In the genomic region with DNA sequence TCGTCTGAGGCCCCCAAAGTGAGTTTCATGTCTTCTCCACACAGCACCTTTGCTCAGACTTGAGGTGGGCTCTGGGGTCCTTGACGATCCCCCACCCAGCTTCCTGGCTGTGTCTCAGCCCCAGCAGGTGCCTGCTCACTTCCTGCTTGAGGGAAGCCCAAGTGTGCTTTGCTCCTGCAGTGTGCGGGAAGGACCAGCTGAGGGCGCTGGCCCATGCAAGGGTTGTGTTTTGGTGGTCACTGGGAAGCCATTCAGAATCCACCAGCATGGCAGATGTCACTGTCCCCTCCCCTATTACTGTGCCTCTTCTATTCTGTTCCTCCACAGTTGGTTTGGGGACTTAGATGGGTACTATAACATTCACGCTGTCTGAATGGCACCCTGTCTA, we compare ENCODE assay signal across 8 mouse cellular contexts. TPM values are rescaled to one million over a fixed set of nuclear protein-coding genes. Genes with fewer than 3 reads are reported as not detected.
DNase-seq lines count a peak whose midpoint lies in the region; ATAC-seq and TF ChIP-seq lines count a peak whose summit lies in the region.
"Had no signal": no experiment of that assay in that cellular context is flagged by ENCODE, and none has a peak within 500 bp of the region (broad histone marks: within the 10 kb centered on the region; RNA-seq: fewer than 3 reads in every experiment).

No protein-coding gene starts in this region.

- no peaks in the 10 kb centered on the region for H3K9me3 ChIP-seq in stomach, postnatal 0 days (ENCODE audit: control insufficient read depth, low read length)
- H3K9me3 ChIP-seq: limb, embryonic 12.5 days had no signal

- DNase-seq in left cerebral cortex, adult 2 months (ENCODE audit: extremely low spot score in 1 of 2, low spot score in 2 of 2) = no peak
- DNase-seq in left cerebral cortex, postnatal 25 days (ENCODE audit: low spot score in 2 of 2) = no peak
- DNase-seq in NIH3T3 (ENCODE audit: low read depth) = peak; percentile 45
- peak; percentile 38 for DNase-seq in stomach, postnatal 0 days (ENCODE audit: low spot score)
- DNase-seq in gastrocnemius, postnatal 4 days (ENCODE audit: low spot score in 2 of 2) = no peak

- 52% methylated on average over 5 of the region's 5 CpGs for WGBS in stomach, postnatal 0 days

- intact Hi-C loops in left cerebral cortex, adult 2 months (cut with DNase I) = no loop called here
- intact Hi-C loops in left cerebral cortex, postnatal 25 days (cut with DNase I) = no loop called here

- H3K4me2 ChIP-seq in stomach, postnatal 0 days (replicated peaks; ENCODE audit: low read depth) = no peak overlapping the region
- H3K4me2 ChIP-seq: limb, embryonic 12.5 days had no signal

- no peak overlapping the region for H3K4me3 ChIP-seq in left cerebral cortex, adult 2 months
- no peak overlapping the region for H3K4me3 ChIP-seq in stomach, postnatal 0 days (ENCODE audit: low read depth, low read length)
- H3K4me3 ChIP-seq: limb, embryonic 12.5 days had no signal

- ATAC-seq in granulocyte monocyte progenitor cell, adult 5-6 weeks (replicated peaks; ENCODE audit: poor library complexity, severe bottlenecking) = peak; percentile 80
- 0 out of 2 replicates have a peak, but pooled peaks have one; percentile 28 for ATAC-seq in stomach, postnatal 0 days (ENCODE audit: low FRiP score, low TSS enrichment)
- ATAC-seq in megakaryocyte, adult 5-6 weeks (ENCODE audit: poor library complexity, severe bottlenecking) = no peak

- no peak for TF ChIP-seq EP300 in stomach, postnatal 0 days (optimal IDR thresholded peaks at IDR 0.05)

- peak; percentile 34 for TF ChIP-seq CTCF in left cerebral cortex, adult 2 months (IDR thresholded peaks at IDR 0.05)
- TF ChIP-seq CTCF in stomach, postnatal 0 days (IDR thresholded peaks at IDR 0.05; ENCODE audit: low read depth) = peak; percentile 66

- no peak overlapping the region for H3K27ac ChIP-seq in left cerebral cortex, adult 2 months
- H3K27ac ChIP-seq in stomach, postnatal 0 days (replicated peaks) = no peak overlapping the region

- H3K4me1 ChIP-seq in stomach, postnatal 0 days (replicated peaks; ENCODE audit: control insufficient read depth, insufficient read depth) = peaks cover 4% of the 10 kb centered on the region; the same call in 1 of the 2 replicates

- H3K9ac ChIP-seq in stomach, postnatal 0 days (ENCODE audit: low read length) = no peak overlapping the region
- H3K9ac ChIP-seq: limb, embryonic 12.5 days had no signal

- H3K36me3 ChIP-seq in stomach, postnatal 0 days (ENCODE audit: control insufficient read depth, insufficient read depth, low read length) = no peaks in the 10 kb centered on the region

- no peaks in the 10 kb centered on the region for H3K27me3 ChIP-seq in stomach, postnatal 0 days (ENCODE audit: control insufficient read depth, insufficient read depth, low read length)
- H3K27me3 ChIP-seq: limb, embryonic 12.5 days had no signal

RNA-seq across cellular contexts. Expression of gene Ptrhd1, which starts 44.8 kb away (rescaled TPM):
- 1 to 10 TPM; 8.2 to 8.7 TPM for total RNA-seq in left cerebral cortex, adult 2 months (2021)
- total RNA-seq in left cerebral cortex, postnatal 25 days (2021) = 10 to 100 TPM in 1 of 2 experiments, 1 to 10 TPM in 1; 9.3 to 10.2 TPM
- total RNA-seq in granulocyte monocyte progenitor cell, adult 5-6 weeks (2014; fragmentation: Nextera tagmentation) = 7.1 and 7.3 TPM in 2 replicates
- total RNA-seq in granulocyte monocyte progenitor cell, adult 5-6 weeks (2017) = 5.1 and 5.4 TPM in 2 replicates
- polyA plus RNA-seq in stomach, postnatal 0 days (2015; fragmentation: Nextera tagmentation; extraction: Ambion mirVana) = 5.1 TPM in 2 replicates
- 1 to 10 TPM; 4.8 to 5.0 TPM for total RNA-seq in gastrocnemius, postnatal 4 days (2021)
- total RNA-seq in megakaryocyte, adult 5-6 weeks (2015) = 8.7 and 10.7 TPM in 2 replicates
- 7.4 and 7.8 TPM in 2 replicates for total RNA-seq in megakaryocyte, adult 5-6 weeks (2017)

RNA-seq across cellular contexts. Expression of gene Cenpo, which starts 45.0 kb away (rescaled TPM):
- 1 to 10 TPM; 4.9 to 5.1 TPM for total RNA-seq in left cerebral cortex, adult 2 months (2021)
- total RNA-seq in left cerebral cortex, postnatal 25 days (2021) = 1 to 10 TPM; 4.5 to 4.6 TPM
- 19.7 and 25.9 TPM in 2 replicates for total RNA-seq in granulocyte monocyte progenitor cell, adult 5-6 weeks (2014; fragmentation: Nextera tagmentation)
- total RNA-seq in granulocyte monocyte progenitor cell, adult 5-6 weeks (2017) = 41.1 and 51.9 TPM in 2 replicates
- 4.7 and 5.3 TPM in 2 replicates for polyA plus RNA-seq in stomach, postnatal 0 days (2015; fragmentation: Nextera tagmentation; extraction: Ambion mirVana)
- total RNA-seq in gastrocnemius, postnatal 4 days (2021) = 1 to 10 TPM; 8.0 to 8.2 TPM
- total RNA-seq in megakaryocyte, adult 5-6 weeks (2015) = 11.6 and 20.2 TPM in 2 replicates
- total RNA-seq in megakaryocyte, adult 5-6 weeks (2017) = 28.9 and 34.8 TPM in 2 replicates

RNA-seq across cellular contexts. Expression of gene Adcy3, which starts 56.2 kb away (rescaled TPM):
- 10 to 100 TPM; 51.4 to 53.8 TPM for total RNA-seq in left cerebral cortex, adult 2 months (2021)
- total RNA-seq in left cerebral cortex, postnatal 25 days (2021) = 10 to 100 TPM; 52.4 to 54.1 TPM
- total RNA-seq in granulocyte monocyte progenitor cell, adult 5-6 weeks (2014; fragmentation: Nextera tagmentation) = 2.2 and 3.6 TPM in 2 replicates
- 2.3 and 2.7 TPM in 2 replicates for total RNA-seq in granulocyte monocyte progenitor cell, adult 5-6 weeks (2017)
- polyA plus RNA-seq in stomach, postnatal 0 days (2015; fragmentation: Nextera tagmentation; extraction: Ambion mirVana) = 2.9 and 3.6 TPM in 2 replicates
- 1 to 10 TPM; 9.4 to 10.0 TPM for total RNA-seq in gastrocnemius, postnatal 4 days (2021)
- 0.38 and 2.5 TPM in 2 replicates for total RNA-seq in megakaryocyte, adult 5-6 weeks (2015)
- total RNA-seq in megakaryocyte, adult 5-6 weeks (2017) = 0.77 and 1.0 TPM in 2 replicates

Comparison
In these comparisons a context has a peak if more than half of its experiments do, and no peak if none do; other contexts are left out.
1. DNase-seq: peak in NIH3T3 (single experiment) and stomach, postnatal 0 days (single experiment); none in left cerebral cortex, adult 2 months (0 of 2), left cerebral cortex, postnatal 25 days (0 of 2) and gastrocnemius, postnatal 4 days (0 of 2).
2. RNA of gene Adcy3, which starts 56.2 kb away (total RNA-seq): 52.4 to 54.1 TPM in left cerebral cortex, postnatal 25 days and 51.4 to 53.8 TPM in left cerebral cortex, adult 2 months; 9.4 to 10.0 TPM in gastrocnemius, postnatal 4 days, 2.2 to 3.6 TPM in granulocyte monocyte progenitor cell, adult 5-6 weeks and 0.38 to 2.5 TPM in megakaryocyte, adult 5-6 weeks; every median in the first group is over 4 times any median in the second.